Mouse (Mus musculus): ENCODE data around the gene Otof.

- TF ChIP-seq CTCF (IDR thresholded peaks at IDR 0.05; ENCODE audit: low read depth, low read length) (no peak), GATA2 (IDR thresholded peaks at IDR 0.05; ENCODE audit: borderline replicate concordance, low read depth, low read length) (no peak), POLR2AphosphoS5 (IDR thresholded peaks at IDR 0.05; ENCODE audit: insufficient replicate concordance, low read depth, low read length) (no peak)
Measured at GRCm38 (mm10) chr5:30461821-30462220, at the start of gene Otof.

All from G1E (cell line).